Mouse (Mus musculus): ENCODE results near the gene Cog2.

The Cog2 gene

GRCm38 (mm10) chr8:124569100-124569499 lies 48.5 kb downstream of the Cog2 start:
- no peak for DNase-seq (ENCODE audit: low read depth, low spot score)

GRCm38 (mm10) chr8:124569593-124569992 lies 49.0 kb downstream of the Cog2 start, which contains the start of gene Agt:
TSS of gene Agt (minus strand) at chr8:124569706.
- DNase-seq (ENCODE audit: low read depth, low spot score) = no peak

- DNase-seq (ENCODE audit: low read depth, low spot score) = no peak
Observed at GRCm38 (mm10) chr8:124571732-124572429, 51.3 kb downstream of the Cog2 start.

- no peak for DNase-seq (ENCODE audit: low read depth, low spot score)
Observed at GRCm38 (mm10) chr8:124572430-124572775, 51.8 kb downstream of the Cog2 start.

- DNase-seq (ENCODE audit: low read depth, low spot score) = peak; percentile 94
Observed at GRCm38 (mm10) chr8:124573552-124574340, 53.2 kb downstream of the Cog2 start.

GRCm38 (mm10) chr8:124575811-124576210 lies 55.2 kb downstream of the Cog2 start, which contains the start of gene Capn9:
TSS of gene Capn9 (plus strand) at chr8:124576111.
- no peak for DNase-seq (ENCODE audit: low read depth, low spot score)

GRCm38 (mm10) chr8:124576751-124577150 lies 56.2 kb downstream of the Cog2 start:
- DNase-seq (ENCODE audit: low read depth, low spot score) = no peak

GRCm38 (mm10) chr8:124585718-124586425 lies 65.3 kb downstream of the Cog2 start:
- no peak for DNase-seq (ENCODE audit: low read depth, low spot score)

GRCm38 (mm10) chr8:124586556-124586955 lies 66.0 kb downstream of the Cog2 start:
- DNase-seq (ENCODE audit: low read depth, low spot score) = no peak

- DNase-seq (ENCODE audit: low read depth, low spot score) = no peak
Observed at GRCm38 (mm10) chr8:124589393-124589792, 68.8 kb downstream of the Cog2 start.
